Mouse (Mus musculus): Measurements from ENCODE around the gene Fam155a. TPM values are rescaled to one million over a fixed set of nuclear protein-coding genes. Genes with fewer than 3 reads are reported as not detected.

Fam155a gene
- polyA plus RNA-seq, 1 experiment from 2014 or later: 1.2 TPM

- H3K27me3 ChIP-seq: no peaks in the 10 kb centered on the region
- no peaks in the 10 kb centered on the region for H3K9me3 ChIP-seq (replicated peaks)
- ATAC-seq (ENCODE audit: insufficient number of reproducible peaks, low FRiP score, low TSS enrichment, low read depth): no peak
- 69% methylated on average over 3 of the region's 3 CpGs for WGBS
- H3K9ac ChIP-seq: no peak overlapping the region
- no peak overlapping the region for H3K4me3 ChIP-seq (replicated peaks)
- no peak overlapping the region for H3K4me2 ChIP-seq (replicated peaks)
- 0 out of 2 replicates have a peak, but pooled peaks cover 4% of the 10 kb centered on the region for H3K4me1 ChIP-seq
- H3K36me3 ChIP-seq: no peaks in the 10 kb centered on the region
- H3K27ac ChIP-seq (replicated peaks): no peak overlapping the region
Measured at GRCm38 (mm10) chr8:9549199-9549598, 221.8 kb downstream of the Fam155a start.

DNA sequence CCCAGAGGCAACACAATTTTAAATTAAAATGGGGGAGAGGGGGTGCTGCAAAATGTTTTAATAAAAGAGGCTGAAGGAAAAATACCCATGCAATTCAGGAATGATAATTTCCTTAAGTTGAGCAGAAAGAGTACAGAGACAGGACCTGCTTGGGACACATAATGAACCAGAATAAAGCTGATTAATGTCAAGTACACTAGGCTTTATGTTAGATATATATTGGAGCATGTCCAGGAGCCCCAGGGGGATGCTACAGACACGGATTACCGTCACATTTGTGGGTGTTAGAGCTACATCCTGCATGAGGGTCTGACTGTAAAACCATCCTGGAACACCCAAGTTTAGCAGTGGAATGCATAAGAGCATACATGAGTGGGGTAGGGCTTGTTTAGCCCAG is 223.4 kb downstream of the Fam155a start:
- Histone ChIP-seq H3K4me1 (0 out of 2 replicates have a peak, but pooled peaks cover 4% of the 10 kb centered on the region), H3K9ac (no peak overlapping the region), H3K27ac (replicated peaks) (no peak overlapping the region), H3K4me3 (replicated peaks) (no peak overlapping the region), H3K4me2 (replicated peaks) (no peak overlapping the region), H3K36me3 (no peaks in the 10 kb centered on the region), H3K9me3 (replicated peaks) (no peaks in the 10 kb centered on the region), H3K27me3 (no peaks in the 10 kb centered on the region)
- no peak for ATAC-seq (ENCODE audit: insufficient number of reproducible peaks, low FRiP score, low TSS enrichment, low read depth)
- 40% methylated on average over 2 of the region's 2 CpGs for WGBS

- no peak for ATAC-seq (ENCODE audit: insufficient number of reproducible peaks, low FRiP score, low TSS enrichment, low read depth)
- Histone ChIP-seq H3K27ac (replicated peaks) (no peak overlapping the region), H3K36me3 (no peaks in the 10 kb centered on the region), H3K9ac (no peak overlapping the region), H3K4me2 (replicated peaks) (no peak overlapping the region), H3K4me3 (replicated peaks) (no peak overlapping the region), H3K4me1 (0 out of 2 replicates have a peak, but pooled peaks cover 4% of the 10 kb centered on the region), H3K27me3 (no peaks in the 10 kb centered on the region), H3K9me3 (replicated peaks) (no peaks in the 10 kb centered on the region)
- 67% methylated on average over 6 of the region's 6 CpGs for WGBS
Measured at GRCm38 (mm10) chr8:9546919-9547557, 223.9 kb downstream of the Fam155a start.

DNA sequence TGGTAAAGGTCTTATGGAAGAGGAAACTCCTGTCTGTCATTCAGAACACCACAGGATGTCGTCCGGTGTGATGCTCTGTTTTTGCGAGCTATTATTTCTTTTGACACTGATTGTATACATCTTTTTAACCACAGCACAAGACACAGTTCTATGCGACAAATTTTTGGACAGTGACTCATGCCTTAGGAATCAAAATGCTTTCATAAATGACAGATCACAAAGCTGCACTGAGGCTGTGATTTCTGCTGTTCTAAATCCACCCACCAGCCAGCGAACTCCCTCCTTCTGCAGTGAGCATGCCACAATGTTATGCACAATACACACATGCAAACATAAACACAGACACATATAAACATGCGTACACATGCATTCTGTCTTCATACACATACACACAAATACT is 224.5 kb downstream of the Fam155a start:
- Histone ChIP-seq H3K4me3 (replicated peaks) (no peak overlapping the region), H3K36me3 (no peaks in the 10 kb centered on the region), H3K9ac (no peak overlapping the region), H3K4me2 (replicated peaks) (no peak overlapping the region), H3K4me1 (0 out of 2 replicates have a peak, but pooled peaks cover 4% of the 10 kb centered on the region), H3K9me3 (replicated peaks) (no peaks in the 10 kb centered on the region), H3K27me3 (no peaks in the 10 kb centered on the region), H3K27ac (replicated peaks) (no peak overlapping the region)
- ATAC-seq (ENCODE audit: insufficient number of reproducible peaks, low FRiP score, low TSS enrichment, low read depth): no peak
- 52% methylated on average over 6 of the region's 6 CpGs for WGBS

GRCm38 (mm10) chr8:9545665-9546064 is 225.3 kb downstream of the Fam155a start:
- 57% methylated on average over 2 of the region's 2 CpGs for whole genome bisulfite sequencing
- H3K36me3 ChIP-seq: no peaks in the 10 kb centered on the region
- H3K9me3 ChIP-seq (replicated peaks): no peaks in the 10 kb centered on the region
- H3K27ac ChIP-seq (replicated peaks): no peak overlapping the region
- no peak for ATAC-seq (ENCODE audit: insufficient number of reproducible peaks, low FRiP score, low TSS enrichment, low read depth)
- no peak overlapping the region for H3K4me2 ChIP-seq (replicated peaks)
- 0 out of 2 replicates have a peak, but pooled peaks cover 4% of the 10 kb centered on the region for H3K4me1 ChIP-seq
- H3K9ac ChIP-seq: no peak overlapping the region
- no peak overlapping the region for H3K4me3 ChIP-seq (replicated peaks)
- no peaks in the 10 kb centered on the region for H3K27me3 ChIP-seq

DNA sequence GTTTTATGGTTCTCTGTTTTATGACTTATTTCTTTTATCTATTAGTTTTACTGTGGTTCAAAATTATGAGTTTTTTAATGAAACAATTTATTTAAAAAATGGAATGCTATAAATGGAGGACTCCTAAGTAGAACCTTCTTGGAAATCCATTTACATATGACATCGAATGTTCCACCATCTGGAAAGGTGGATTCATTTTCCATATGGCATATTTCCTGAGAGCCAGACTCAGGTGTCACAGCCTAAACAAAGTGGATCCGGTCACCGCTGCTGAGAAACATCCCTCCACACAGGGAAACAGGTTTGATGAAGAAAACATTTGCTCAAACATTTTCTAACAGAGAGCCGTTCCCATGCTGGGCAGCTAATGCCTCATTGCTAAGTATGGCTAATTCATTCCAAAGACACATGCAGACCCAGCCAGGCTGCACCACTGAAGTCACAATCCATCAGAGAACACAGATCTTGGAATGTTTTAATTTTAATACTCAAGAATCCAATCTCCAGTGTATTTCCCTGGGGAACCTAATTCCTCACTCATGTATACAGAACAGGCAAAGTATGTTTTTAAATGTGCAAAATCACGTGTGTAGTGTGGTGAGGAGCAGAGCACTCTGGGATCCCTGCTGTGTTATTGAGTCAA is 235.1 kb downstream of the Fam155a start:
- Histone ChIP-seq H3K4me1 (no peaks in the 10 kb centered on the region), H3K4me3 (replicated peaks) (no peak overlapping the region), H3K36me3 (no peaks in the 10 kb centered on the region), H3K9me3 (replicated peaks) (no peaks in the 10 kb centered on the region), H3K27me3 (no peaks in the 10 kb centered on the region), H3K4me2 (replicated peaks) (no peak overlapping the region), H3K27ac (replicated peaks) (no peak overlapping the region), H3K9ac (no peak overlapping the region)
- WGBS: 69% methylated on average over 5 of the region's 5 CpGs
- ATAC-seq (ENCODE audit: insufficient number of reproducible peaks, low FRiP score, low TSS enrichment, low read depth): no peak

GRCm38 (mm10) chr8:9526515-9526914 is 244.4 kb downstream of the Fam155a start:
- WGBS: 86% methylated on average over 3 of the region's 3 CpGs
- Histone ChIP-seq H3K4me1 (no peaks in the 10 kb centered on the region), H3K27ac (replicated peaks) (no peak overlapping the region), H3K36me3 (no peaks in the 10 kb centered on the region), H3K4me2 (replicated peaks) (no peak overlapping the region), H3K9me3 (replicated peaks) (no peaks in the 10 kb centered on the region), H3K4me3 (replicated peaks) (no peak overlapping the region), H3K9ac (no peak overlapping the region), H3K27me3 (no peaks in the 10 kb centered on the region)
- no peak for ATAC-seq (ENCODE audit: insufficient number of reproducible peaks, low FRiP score, low TSS enrichment, low read depth)

GRCm38 (mm10) chr8:9521577-9521976 is 249.4 kb downstream of the Fam155a start:
- no peaks in the 10 kb centered on the region for H3K36me3 ChIP-seq
- no peak for ATAC-seq (ENCODE audit: insufficient number of reproducible peaks, low FRiP score, low TSS enrichment, low read depth)

GRCm38 (mm10) chr8:9500751-9501150 is 270.2 kb downstream of the Fam155a start:
- Histone ChIP-seq H3K4me2 (replicated peaks) (no peak overlapping the region), H3K9me3 (replicated peaks) (no peaks in the 10 kb centered on the region), H3K4me3 (replicated peaks) (no peak overlapping the region), H3K27me3 (no peaks in the 10 kb centered on the region), H3K9ac (no peak overlapping the region), H3K36me3 (no peaks in the 10 kb centered on the region), H3K4me1 (no peaks in the 10 kb centered on the region), H3K27ac (replicated peaks) (no peak overlapping the region)
- WGBS: 26% methylated on average over 6 of the region's 6 CpGs
- no peak for ATAC-seq (ENCODE audit: insufficient number of reproducible peaks, low FRiP score, low TSS enrichment, low read depth)

More at GRCm38 (mm10) chr8:9521577-9521976, 249.4 kb downstream of the Fam155a start:
- Histone ChIP-seq H3K4me1 (no peaks in the 10 kb centered on the region), H3K27ac (replicated peaks) (no peak overlapping the region), H3K4me2 (replicated peaks) (no peak overlapping the region), H3K9me3 (replicated peaks) (no peaks in the 10 kb centered on the region), H3K27me3 (no peaks in the 10 kb centered on the region), H3K9ac (no peak overlapping the region), H3K4me3 (replicated peaks) (no peak overlapping the region)
- 74% methylated on average over 2 of the region's 2 CpGs for WGBS

DNA sequence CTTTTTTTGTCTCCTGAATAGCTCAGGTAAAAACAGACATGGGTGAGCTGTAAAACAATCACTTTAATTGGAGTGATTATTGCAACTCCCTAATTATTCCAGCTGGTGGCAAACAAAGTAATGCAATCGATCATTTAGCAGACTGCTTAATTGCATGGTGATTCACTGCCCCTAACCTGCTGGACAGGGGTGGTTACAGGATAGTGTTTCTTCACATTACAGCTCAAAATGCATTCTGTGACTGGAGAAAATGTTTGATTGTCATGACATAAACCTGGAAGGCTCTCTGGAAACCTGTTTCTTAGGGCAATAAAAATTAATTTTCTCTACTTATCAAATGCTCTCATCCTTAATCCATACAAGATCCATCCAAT is 276.7 kb downstream of the Fam155a start:
- Histone ChIP-seq H3K4me3 (replicated peaks) (no peak overlapping the region), H3K27me3 (no peaks in the 10 kb centered on the region), H3K9ac (no peak overlapping the region), H3K36me3 (no peaks in the 10 kb centered on the region), H3K4me1 (no peaks in the 10 kb centered on the region), H3K27ac (replicated peaks) (no peak overlapping the region), H3K4me2 (replicated peaks) (no peak overlapping the region), H3K9me3 (replicated peaks) (no peaks in the 10 kb centered on the region)
- WGBS: 27% methylated on average over 1 of the region's 1 CpGs
- ATAC-seq (ENCODE audit: insufficient number of reproducible peaks, low FRiP score, low TSS enrichment, low read depth): no peak

GRCm38 (mm10) chr8:9493557-9494224 is 277.3 kb downstream of the Fam155a start:
- no peak overlapping the region for H3K27ac ChIP-seq (replicated peaks)
- no peak for ATAC-seq (ENCODE audit: insufficient number of reproducible peaks, low FRiP score, low TSS enrichment, low read depth)
- no peaks in the 10 kb centered on the region for H3K36me3 ChIP-seq
- no peaks in the 10 kb centered on the region for H3K27me3 ChIP-seq
- H3K9me3 ChIP-seq (replicated peaks): no peaks in the 10 kb centered on the region
- H3K4me3 ChIP-seq (replicated peaks): no peak overlapping the region
- no peak overlapping the region for H3K9ac ChIP-seq
- H3K4me2 ChIP-seq (replicated peaks): no peak overlapping the region
- WGBS: 53% methylated on average over 8 of the region's 8 CpGs
- H3K4me1 ChIP-seq: no peaks in the 10 kb centered on the region

Measured in embryonic facial prominence, embryonic 15.5 days (tissue).